Mouse (Mus musculus) E14TG2a.4 (cell line): Measurements from ENCODE around the gene Shcbp1.
A peak's percentile ranks its signal among the peaks of the same experiment; 100 is the strongest.
"Not testable (repeated sequence)": the region's sequence is repeated elsewhere in the genome, so short reads cannot be mapped to it uniquely, and the experiment has no call there.

Source experiments
- H3K27me3 ChIP-seq: 2 replicates; pipeline ENCODE4 v1.6.1; 2014; ENCODE audit warnings: low read length, control low read depth; ENCODE audit not compliant: insufficient read depth
- H3K36me3 ChIP-seq: 2 replicates; pipeline ENCODE4 v1.6.1; 2014; ENCODE audit warnings: low read length, control low read depth; ENCODE audit not compliant: insufficient read depth
- H3K4me1 ChIP-seq: replicated peaks from 2 replicates; pipeline ENCODE4 v1.6.1; 2014; ENCODE audit warnings: low read depth, low read length, control low read depth
- H3K4me3 ChIP-seq: replicated peaks from 2 replicates; pipeline ENCODE4 v1.5.1; 2014; ENCODE audit warnings: mild to moderate bottlenecking, low read length
- H3K9me3 ChIP-seq: 2 replicates; pipeline ENCODE4 v1.6.1; 2014; ENCODE audit warnings: low read length, control low read depth
- CTCF ChIP-seq: conservative IDR thresholded peaks from 2 replicates; pipeline ENCODE4 v1.5.1; 2014; ENCODE audit warnings: low read length
- NANOG ChIP-seq: IDR thresholded peaks from 2 replicates; pipeline ENCODE4 v1.6.1; 2014; ENCODE audit warnings: borderline replicate concordance, low read length, mixed read lengths
- POU5F1 ChIP-seq: IDR thresholded peaks from 2 replicates; pipeline ENCODE4 v1.6.1; 2014; ENCODE audit warnings: low read length, borderline replicate concordance

Shcbp1 gene

DNA sequence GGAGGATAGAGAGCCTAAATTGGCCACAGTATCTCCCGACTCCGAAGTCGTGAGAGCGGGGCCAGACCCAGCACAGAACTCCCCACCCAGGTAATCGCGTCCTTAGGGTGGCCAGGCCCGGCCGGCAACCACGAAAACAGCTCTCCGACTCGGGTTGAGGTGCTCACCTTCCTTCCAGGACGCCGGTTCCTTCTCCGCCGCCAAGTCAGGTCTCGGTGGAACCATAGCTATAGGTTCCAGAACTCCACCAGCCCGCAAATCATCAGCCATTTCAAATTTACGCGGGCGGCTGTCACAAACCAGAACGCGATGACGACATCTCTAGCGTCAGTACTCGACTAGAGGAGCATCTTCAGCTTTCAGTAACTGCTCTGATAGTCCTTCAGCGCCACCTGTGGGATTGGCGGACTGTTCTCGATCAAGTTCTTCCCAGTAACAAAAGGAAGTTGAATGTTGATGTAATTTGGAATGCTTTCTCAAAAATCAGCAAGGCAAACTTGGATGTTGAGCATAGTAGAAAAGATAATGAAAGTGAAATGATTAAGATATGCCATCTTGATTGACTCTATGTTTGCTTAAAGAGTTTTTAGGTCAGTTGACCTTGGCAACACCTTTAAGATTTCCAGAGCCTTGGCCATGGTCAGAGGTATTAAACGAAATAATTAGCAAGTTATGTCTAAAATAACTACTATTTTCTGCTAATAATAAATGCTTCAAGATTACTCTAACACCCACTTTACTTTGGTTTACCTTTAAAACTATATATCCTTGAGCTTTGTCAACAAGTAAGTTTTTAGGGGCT is at the start of gene Shcbp1:
Shcbp1 (minus strand) TSS at position 314 of the 802 bp plus-strand sequence.
- peaks cover 7% of the 10 kb centered on the region for H3K4me1 ChIP-seq

DNA sequence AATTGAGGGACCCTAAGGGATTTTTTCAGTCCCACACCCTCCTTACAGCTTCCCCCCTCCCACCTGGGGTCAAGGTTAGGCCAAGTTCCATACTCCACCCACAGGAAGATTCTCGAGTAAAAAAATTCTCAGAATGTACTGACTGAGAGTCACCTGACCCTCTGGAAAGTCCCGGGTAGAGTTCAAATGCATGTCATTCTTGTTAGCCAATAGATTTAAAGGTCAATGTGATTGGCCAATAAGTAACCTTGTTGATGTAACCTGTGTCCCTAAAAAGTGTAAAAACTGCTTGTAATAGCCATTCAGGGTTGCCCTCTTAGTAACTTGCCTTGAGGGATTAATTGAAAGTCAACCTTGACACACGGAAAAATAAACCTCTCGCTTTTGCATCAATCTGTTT is 29.5 kb upstream of the Shcbp1 start:
- Histone ChIP-seq H3K4me1 (no peaks in the 10 kb centered on the region), H3K9me3 (peaks cover 5% of the 10 kb centered on the region; the same call in 1 of the 2 replicates), H3K36me3 (no peaks in the 10 kb centered on the region), H3K4me3 (no peak overlapping the region), H3K27me3 (no peaks in the 10 kb centered on the region)
- TF ChIP-seq NANOG (no peak), CTCF (no peak), POU5F1 (no peak)

More for the DNA sequence above, at the start of gene Shcbp1:
- H3K4me3 ChIP-seq: peak within 1 kb of the TSS; percentile 91
- TF ChIP-seq NANOG: no peak
- peak; percentile 38 for TF ChIP-seq CTCF
- no peak for TF ChIP-seq POU5F1
- H3K36me3 ChIP-seq: no peaks in the 10 kb centered on the region
- H3K9me3 ChIP-seq: no peaks in the 10 kb centered on the region
- H3K27me3 ChIP-seq: no peaks in the 10 kb centered on the region

DNA sequence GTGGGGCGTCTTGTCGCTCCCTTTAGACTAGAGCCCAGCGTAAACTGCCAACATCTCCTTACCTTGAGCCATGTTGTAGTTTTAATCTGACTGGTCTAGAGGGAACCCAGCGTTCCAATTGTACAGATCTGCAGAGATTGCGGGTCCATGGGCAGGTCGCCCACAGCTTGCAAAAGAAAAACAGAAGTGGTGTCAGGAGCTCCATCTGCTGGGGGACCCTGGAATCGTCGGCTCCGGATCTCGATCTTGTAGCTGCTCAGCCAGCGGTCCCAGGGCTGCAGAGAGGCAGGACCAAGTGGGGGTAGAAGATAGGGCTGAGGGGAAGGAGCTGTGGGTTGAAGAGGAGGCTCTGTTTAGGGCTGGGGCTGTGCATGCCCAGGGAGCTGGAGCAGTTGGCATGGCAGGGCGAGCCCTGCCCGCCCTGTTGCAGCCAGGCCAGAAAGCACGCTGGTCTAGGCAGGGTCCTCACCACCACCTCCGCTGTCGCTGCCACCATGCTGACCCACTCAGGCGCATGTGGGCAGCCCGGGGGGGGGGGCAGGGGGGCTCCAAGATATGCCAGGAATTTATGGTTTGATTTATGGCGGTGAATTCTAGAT is 21.3 kb upstream of the Shcbp1 start:
- Histone ChIP-seq H3K36me3 (no peaks in the 10 kb centered on the region), H3K27me3 (no peaks in the 10 kb centered on the region), H3K4me3 (peak overlapping the region; percentile 67), H3K4me1 (no peaks in the 10 kb centered on the region), H3K9me3 (0 out of 2 replicates have a peak, but pooled peaks cover 10% of the 10 kb centered on the region)
- TF ChIP-seq CTCF: peak; percentile 58
- no peak for TF ChIP-seq POU5F1
- no peak for TF ChIP-seq NANOG

DNA sequence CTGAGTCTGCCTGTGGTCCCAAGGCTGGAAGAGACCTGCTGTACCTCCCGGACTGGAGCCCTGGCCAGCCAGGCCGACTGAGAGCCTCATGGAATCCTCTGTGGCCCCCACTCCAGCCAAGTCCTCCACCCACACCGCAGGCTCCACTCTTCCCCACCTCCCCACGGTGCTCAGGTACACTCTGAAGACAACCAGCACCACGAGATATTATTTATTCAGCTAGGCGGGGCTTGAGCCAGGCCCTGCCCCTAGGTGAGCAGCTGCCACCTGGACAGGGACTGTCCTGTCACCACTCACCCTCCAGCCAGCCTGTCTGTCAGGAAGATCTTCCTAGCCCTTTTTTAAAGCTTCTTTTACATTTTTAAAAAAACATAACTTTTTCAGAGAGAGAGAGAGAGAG is 1.1 kb downstream of the Shcbp1 start:
- H3K4me3 ChIP-seq: peak overlapping the region; percentile 91; the same call in 1 of the 2 replicates
- H3K36me3 ChIP-seq: no peaks in the 10 kb centered on the region
- H3K4me1 ChIP-seq: peaks cover 7% of the 10 kb centered on the region
- no peaks in the 10 kb centered on the region for H3K9me3 ChIP-seq
- H3K27me3 ChIP-seq: no peaks in the 10 kb centered on the region
- TF ChIP-seq CTCF (no peak), POU5F1 (no peak), NANOG (no peak)

DNA sequence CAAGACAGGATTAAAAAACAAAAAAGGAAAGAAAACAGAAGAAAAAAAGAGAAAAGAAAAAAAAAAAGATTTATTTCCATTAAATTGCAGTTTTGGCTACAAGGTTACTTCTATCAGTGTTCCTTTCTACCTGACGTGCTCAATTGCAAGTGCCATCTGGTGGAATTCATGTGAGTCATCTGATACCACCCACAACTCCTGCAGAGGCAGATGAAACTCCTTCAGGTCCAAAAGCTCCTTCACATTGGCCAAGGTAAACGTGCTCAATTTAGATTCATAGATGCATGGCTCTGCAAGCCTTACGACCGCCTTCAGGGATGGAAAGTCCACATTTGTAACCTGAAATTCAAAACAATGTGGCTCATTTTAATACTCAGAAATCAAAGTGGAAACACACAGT is 14.6 kb downstream of the Shcbp1 start:
- H3K27me3 ChIP-seq: no peaks in the 10 kb centered on the region
- no peak overlapping the region for H3K4me3 ChIP-seq
- no peaks in the 10 kb centered on the region for H3K4me1 ChIP-seq
- H3K36me3 ChIP-seq: peaks cover 10% of the 10 kb centered on the region
- H3K9me3 ChIP-seq: no peaks in the 10 kb centered on the region
- TF ChIP-seq NANOG: no peak
- no peak for TF ChIP-seq POU5F1

DNA sequence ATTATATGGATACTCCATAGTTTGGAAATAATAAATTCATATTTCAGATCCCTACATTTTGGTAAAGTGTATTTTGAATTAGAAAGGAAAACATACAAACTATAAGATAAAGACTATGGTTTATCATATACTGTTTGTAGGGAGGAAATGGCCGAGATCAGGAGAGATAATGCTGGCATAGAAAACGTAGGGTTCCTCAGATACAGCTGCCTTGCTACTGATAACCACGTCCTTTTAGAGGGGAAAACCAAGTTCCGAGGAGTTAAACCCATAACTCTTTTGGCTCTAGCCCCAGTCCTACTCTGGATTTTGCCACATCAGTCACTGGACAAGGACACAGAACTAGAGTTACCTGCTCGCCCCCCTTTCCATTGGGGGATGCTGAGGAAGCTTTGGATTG is 26.3 kb downstream of the Shcbp1 start:
- Histone ChIP-seq H3K9me3 (peaks cover 5% of the 10 kb centered on the region), H3K36me3 (peaks cover 11% of the 10 kb centered on the region), H3K4me1 (no peaks in the 10 kb centered on the region), H3K4me3 (no peak overlapping the region), H3K27me3 (no peaks in the 10 kb centered on the region)
- TF ChIP-seq POU5F1: no peak
- no peak for TF ChIP-seq CTCF
- TF ChIP-seq NANOG: no peak

DNA sequence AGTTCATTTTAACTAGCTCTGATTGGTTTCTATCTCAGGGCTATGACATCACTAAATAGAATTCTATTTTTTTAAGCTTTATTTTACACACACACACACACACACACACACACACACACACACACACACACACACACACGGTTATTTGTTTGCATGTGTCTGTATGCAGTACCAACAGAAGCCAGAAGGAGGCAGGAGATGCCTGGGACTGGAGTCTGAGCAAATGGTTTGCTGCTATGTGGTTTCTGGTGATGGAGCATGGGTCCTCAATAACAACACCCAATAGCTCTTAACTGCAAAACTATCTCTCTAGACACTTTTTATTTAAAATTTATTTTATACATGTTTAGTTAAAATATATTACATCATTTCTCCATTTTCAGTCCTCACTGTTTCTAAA is 48.4 kb downstream of the Shcbp1 start:
- H3K36me3 ChIP-seq: peaks cover 4% of the 10 kb centered on the region
- H3K9me3 ChIP-seq: peaks cover 31% of the 10 kb centered on the region
- H3K27me3 ChIP-seq: no peaks in the 10 kb centered on the region
- no peak for TF ChIP-seq POU5F1
- TF ChIP-seq NANOG: no peak
- no peak for TF ChIP-seq CTCF
- H3K4me1 ChIP-seq: no peaks in the 10 kb centered on the region
- H3K4me3 ChIP-seq: no peak overlapping the region

DNA sequence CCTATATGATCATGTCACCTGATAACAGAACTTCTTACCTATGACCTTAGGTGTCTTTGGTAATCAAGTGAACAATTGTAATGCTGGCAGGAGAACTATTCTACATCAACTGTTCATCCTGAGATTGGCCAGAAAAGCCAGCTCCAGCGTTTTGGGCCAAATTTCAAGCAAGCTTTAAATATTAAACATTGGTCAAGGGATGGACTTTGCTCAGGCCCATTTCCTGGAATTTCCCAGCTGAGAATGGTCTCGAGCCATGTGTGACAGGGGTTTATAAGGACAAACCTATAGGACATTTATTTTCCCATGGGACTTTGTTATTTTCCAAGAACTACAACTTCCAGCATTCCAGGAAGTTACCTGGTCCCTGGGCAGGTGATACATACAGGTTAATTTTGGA is 63.8 kb downstream of the Shcbp1 start:
- H3K9me3 ChIP-seq: peaks cover 29% of the 10 kb centered on the region
- H3K4me1 ChIP-seq: no peaks in the 10 kb centered on the region
- H3K27me3 ChIP-seq: no peaks in the 10 kb centered on the region
- TF ChIP-seq NANOG: no peak
- TF ChIP-seq POU5F1: no peak
- no peak for TF ChIP-seq CTCF
- H3K36me3 ChIP-seq: no peaks in the 10 kb centered on the region
- no peak overlapping the region for H3K4me3 ChIP-seq

DNA sequence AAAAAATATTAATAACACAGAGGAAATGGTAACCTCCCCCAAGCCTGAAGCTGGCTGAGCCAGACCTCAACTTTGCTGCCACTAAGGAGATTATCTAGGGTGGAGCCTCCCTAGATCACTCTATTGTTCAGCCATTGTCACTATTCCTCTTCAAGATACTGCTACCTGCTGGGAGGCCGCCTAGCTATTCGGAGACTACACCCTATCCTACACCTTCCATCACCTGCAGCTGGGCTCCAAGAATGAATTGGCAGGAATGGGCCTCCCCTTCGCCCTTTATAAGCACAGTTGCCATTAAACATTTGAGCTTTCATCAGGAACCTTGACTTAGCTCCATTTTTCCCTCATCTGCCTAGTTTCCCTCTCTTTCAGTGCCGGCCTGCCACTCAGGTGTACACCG is 71.0 kb downstream of the Shcbp1 start:
- not testable (repeated sequence) for H3K27me3 ChIP-seq, H3K36me3 ChIP-seq, H3K4me3 ChIP-seq, H3K4me1 ChIP-seq
- peaks cover 74% of the 10 kb centered on the region for H3K9me3 ChIP-seq

DNA sequence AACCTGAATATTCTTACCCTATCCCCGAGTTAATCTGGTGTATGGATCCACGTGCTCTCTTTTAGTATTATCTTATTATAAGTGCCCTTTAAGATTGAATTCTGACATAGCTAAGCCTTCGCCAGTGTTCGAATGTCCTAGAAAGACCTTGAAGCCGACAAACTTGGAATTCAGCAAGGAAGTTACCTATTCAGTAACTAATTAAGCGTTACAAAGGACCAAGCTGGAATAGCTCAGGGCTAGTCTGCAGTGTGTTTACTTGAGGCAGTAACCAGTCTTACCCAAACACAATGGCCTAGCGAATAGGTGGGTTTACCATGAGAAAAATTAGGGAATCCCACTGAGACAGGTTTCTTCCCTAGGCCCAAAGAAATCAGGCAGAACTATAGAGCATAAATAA is 71.5 kb downstream of the Shcbp1 start:
- not testable (repeated sequence) for H3K36me3 ChIP-seq, H3K27me3 ChIP-seq, H3K4me3 ChIP-seq, H3K4me1 ChIP-seq
- peaks cover 74% of the 10 kb centered on the region for H3K9me3 ChIP-seq
